Mouse (Mus musculus) embryo, embryonic 11.5 days (tissue): ENCODE data around the gene Gprc5b.

Source experiments
- DNase-seq: peaks from one replicate; pipeline ENCODE4 v3.0.0-alpha.2; 2012; ENCODE audit warnings: low read depth, low spot score

The Gprc5b gene

DNA sequence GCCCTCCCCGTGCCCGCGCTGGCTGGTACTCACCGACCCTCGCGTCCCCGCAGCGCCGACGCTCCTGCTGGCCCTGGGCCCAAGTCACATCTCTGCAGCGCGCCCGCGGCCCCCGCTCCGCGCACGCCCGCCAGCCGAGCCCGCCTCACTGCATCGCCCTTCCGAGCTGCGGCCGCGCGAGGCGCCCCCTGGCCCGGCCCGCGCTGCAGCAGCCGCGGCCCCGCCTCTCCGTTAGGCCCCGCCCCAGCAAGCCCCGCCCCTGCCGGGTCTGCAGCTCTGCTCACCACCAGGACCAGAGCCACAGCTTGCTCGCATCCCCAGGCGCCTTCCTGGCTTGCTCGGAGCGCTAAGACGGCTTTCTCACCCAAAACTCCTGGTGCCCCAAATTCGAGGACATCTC, at the start of gene Gprc5b:
Gene Gprc5b, minus strand, starts transcription at position 205 of the 400 bp plus-strand sequence.
- DNase-seq = peak; percentile 75

DNA sequence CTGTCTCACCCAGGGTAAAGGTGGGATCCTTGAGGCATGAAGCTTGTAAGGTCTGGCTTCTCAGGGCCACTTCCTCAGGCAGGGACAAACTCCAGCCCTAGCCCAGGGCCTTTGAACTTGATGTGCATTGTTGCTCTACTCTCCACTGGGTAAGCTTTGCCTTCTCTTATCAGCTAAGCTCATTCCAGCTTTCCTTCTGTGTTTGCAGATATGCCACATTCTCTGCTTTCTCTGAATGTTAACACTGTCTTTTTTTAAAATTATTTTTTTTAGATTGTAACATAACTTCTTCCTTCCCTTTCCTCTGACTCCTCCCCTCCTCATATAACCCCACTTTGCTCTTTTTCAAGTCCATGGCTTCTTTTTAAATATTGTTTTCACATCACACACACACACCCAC, 46.5 kb upstream of the Gprc5b start:
- DNase-seq = no peak

- DNase-seq = no peak
Measured at GRCm38 (mm10) chr7:119037581-119037980, 42.6 kb upstream of the Gprc5b start.

- DNase-seq = no peak
Measured at GRCm38 (mm10) chr7:119034243-119034961, 39.4 kb upstream of the Gprc5b start.

DNA sequence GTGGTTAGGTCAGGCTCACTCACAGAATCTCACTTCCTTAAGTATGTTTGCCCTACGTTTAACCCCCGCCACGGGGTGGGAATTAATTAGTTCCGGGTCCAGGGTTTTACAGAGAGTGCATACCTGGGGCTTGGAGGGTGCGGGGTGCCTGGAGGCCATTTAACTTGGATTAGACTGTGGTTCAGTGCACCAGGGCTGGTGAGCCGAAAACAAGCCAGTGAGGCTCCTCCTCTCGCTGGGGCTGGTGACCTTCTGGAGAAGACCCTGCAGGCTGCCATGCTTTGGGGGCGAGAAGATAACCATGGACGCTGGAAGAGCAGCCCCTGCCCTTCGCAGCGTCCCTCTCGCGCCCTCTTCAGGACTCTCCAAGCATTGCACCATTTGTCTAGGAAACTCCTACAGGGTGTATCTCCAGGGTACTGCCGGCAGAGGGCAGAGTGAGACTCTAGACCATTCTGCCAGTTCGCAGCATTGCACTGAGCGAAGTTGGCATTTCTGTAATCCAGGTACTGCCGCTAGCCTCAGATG, 28.4 kb upstream of the Gprc5b start:
- DNase-seq = peak; percentile 49

- DNase-seq = peak; percentile 31
Measured at GRCm38 (mm10) chr7:119022238-119023156, 27.5 kb upstream of the Gprc5b start.

DNA sequence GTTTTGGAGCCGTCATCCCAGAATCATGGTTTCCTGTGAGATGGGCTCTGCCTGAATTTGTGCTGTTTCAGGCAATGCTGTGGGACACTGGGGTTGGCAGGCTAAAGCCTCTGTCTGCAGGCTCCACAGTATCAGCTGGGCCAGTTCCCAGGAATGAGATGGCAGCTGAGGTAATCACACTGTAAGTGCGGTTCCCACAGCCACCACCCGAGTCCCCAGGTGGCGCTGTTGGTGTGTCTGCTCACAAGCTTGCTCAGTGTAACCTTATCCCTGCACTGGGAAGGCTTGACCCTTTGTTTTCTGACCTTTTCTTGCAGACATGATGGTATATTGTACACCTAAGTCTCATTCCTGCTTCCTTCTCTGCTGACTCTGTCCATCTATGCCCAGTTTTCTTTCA, 24.5 kb upstream of the Gprc5b start:
- DNase-seq = peak; percentile 58

- peak; percentile 29 for DNase-seq
Measured at GRCm38 (mm10) chr7:119015736-119016135, 20.7 kb upstream of the Gprc5b start.

DNA sequence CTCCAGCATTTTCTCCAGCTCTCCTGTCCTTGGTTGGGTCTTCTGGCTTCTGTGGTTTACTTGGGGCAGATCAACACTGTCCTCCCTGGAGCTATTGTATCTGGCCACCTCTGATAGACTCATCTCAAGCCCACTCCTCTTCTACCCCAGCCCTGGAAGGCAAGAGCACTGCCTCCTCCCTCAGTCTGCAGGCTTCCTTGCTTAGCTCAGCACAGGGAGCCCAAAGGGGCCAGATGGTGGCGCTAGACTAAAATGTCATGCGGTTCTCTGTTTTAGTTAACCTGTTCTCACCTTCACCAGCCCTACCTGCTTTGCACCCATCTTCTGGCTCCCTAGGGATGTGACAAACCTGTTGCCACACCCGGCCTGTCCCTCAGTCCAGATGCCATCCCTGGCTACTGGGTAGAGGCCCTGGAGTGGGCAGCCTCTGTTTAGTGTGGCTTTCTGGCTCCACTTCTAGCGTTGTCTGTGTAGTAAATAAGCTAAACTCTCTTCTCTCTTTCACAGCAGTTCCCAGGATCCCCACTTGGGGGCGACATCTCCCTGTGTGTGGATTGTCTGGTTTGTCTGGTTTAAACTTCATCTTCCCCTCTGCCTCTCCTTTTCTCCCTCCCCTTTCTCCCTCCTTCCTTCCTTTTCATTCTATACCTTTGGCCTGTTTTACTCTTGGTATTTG, 16.0 kb upstream of the Gprc5b start:
- peak; percentile 45 for DNase-seq

GRCm38 (mm10) chr7:119002501-119002900, 7.5 kb upstream of the Gprc5b start:
- DNase-seq = no peak

DNA sequence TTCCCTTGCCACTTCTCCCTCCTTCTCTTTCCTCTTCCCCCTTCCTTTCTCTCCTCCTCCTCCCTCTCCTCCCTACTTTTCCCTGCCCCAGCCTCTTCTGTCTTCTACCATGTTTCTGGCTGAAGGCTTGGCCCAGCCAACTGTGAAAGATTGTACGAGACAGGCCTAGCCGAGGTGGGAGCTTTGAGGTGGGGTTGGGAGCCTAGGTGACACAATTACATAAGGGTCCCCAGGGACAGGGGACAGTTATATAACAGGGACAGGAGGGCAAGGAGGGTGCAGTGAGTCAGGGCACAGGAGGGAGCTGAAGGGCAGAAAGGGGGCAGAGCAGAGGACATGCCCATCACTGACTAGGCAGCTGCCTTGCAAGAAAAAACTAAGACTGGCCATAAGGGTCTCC, 7.0 kb upstream of the Gprc5b start:
- no peak for DNase-seq

- no peak for DNase-seq
Measured at GRCm38 (mm10) chr7:118999857-119000256, 4.8 kb upstream of the Gprc5b start.

GRCm38 (mm10) chr7:118996137-118996837, 1.3 kb upstream of the Gprc5b start:
- peak; percentile 79 for DNase-seq

DNA sequence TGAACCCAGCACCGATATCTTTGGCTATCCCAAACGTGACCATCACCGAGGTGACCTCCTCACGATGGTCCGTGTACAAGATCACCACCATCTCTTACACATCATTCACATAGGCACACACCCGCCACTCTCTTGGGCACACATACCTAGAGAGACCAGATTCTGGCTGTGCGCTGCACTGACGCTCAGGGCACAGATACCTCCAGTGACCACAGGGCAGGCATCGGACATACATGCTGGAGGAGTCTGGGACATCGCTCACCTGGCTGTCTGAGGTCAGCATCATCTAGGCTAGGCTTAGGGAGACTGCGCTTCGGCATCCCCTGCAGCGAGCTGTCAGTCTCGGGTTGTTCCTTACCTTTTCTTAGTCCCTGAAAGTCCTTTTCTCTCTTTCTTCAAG, 660 bp upstream of the Gprc5b start:
- no peak for DNase-seq

- DNase-seq = no peak
Measured at GRCm38 (mm10) chr7:118994231-118994842, 674 bp downstream of the Gprc5b start.

DNA sequence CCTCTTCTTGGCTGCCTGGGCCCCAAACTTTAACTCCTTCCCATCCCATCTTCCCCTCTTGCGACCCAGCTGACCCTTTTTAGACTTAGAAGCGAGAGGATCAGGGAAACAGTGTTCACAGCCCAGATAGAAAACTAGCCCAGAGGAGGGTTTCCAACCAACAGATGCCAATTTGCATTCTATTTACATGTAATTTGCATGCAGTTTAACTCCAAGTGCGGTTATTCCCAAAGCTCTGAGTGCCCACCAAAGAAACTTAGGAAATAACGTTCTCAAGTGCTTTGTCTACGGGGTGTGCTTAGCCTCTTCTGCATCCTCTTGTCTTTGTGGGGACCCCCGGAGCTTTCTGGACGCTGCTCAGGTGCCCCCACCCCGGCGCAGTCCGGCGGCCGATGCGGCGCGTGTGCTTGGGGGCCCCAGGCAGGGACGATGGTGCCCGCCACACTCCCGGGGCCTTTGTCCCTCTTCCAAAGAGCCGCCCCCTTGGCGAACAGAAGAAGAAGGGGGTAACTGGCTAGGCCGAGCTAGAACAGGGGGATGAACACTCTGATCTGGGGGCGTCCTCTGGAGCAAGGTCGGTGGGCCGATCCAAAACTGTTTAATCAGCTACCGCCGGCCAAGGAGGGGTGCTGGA, 1.3 kb downstream of the Gprc5b start:
- no peak for DNase-seq

- no peak for DNase-seq
Measured at GRCm38 (mm10) chr7:118992623-118993405, 2.2 kb downstream of the Gprc5b start.

DNA sequence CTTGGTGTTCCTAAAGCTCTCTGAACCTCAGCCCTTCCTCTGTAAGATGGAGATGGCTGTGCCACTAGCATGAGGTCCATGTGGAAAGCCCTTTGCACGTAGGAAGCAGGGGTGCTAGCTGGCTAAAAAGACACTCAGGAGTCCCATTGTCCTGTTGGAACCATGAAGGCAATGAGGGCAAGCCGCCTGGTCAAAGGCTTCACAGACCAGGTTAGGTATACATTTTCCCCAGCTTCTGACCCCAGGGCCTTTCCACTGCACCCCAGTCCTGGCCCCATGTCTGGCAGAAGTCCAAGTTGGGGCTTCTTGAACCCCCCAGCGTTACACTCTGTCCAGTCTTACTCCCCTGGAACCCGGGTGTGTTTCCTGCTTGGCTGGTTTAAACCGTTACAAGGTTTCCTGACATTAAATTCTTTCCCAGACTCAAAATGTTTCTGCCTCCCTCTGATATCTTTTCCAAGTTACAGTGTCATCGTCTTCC, 2.9 kb downstream of the Gprc5b start:
- DNase-seq = no peak

GRCm38 (mm10) chr7:118991341-118991884, 3.6 kb downstream of the Gprc5b start:
- DNase-seq = no peak
